Mouse (Mus musculus): ENCODE measurements around the gene Pdzd4.
A peak's percentile ranks its signal among the peaks of the same experiment; 100 is the strongest.

Gene Pdzd4

GRCm38 (mm10) chrX:73782227-73782626, 42.5 kb downstream of the Pdzd4 start:
- DNase-seq, result no peak

GRCm38 (mm10) chrX:73774802-73775483, 49.8 kb downstream of the Pdzd4 start:
- DNase-seq, result peak; percentile 9 to 52

GRCm38 (mm10) chrX:73774168-73774760, 50.5 kb downstream of the Pdzd4 start, which contains the start of gene Srpk3:
TSS of gene Srpk3 (plus strand) at chrX:73774405.
- peak in 1 of 2 experiments; percentile 10 for DNase-seq

GRCm38 (mm10) chrX:73767267-73767666, 57.5 kb downstream of the Pdzd4 start:
- DNase-seq, result peak in 1 of 2 experiments; percentile 17

- peak; percentile 81 to 83 for DNase-seq
Measured at GRCm38 (mm10) chrX:73765311-73765710, 59.5 kb downstream of the Pdzd4 start.

- no peak for DNase-seq
Measured at GRCm38 (mm10) chrX:73758611-73759290, 66.0 kb downstream of the Pdzd4 start.

- no peak for DNase-seq
Measured at GRCm38 (mm10) chrX:73756334-73757140, 68.2 kb downstream of the Pdzd4 start, which contains the start of gene Plxnb3. TSS of gene Plxnb3 (plus strand) at chrX:73757090.

GRCm38 (mm10) chrX:73748977-73749376, 75.8 kb downstream of the Pdzd4 start:
- no peak for DNase-seq

- no peak for DNase-seq
Measured at GRCm38 (mm10) chrX:73744774-73745481, 79.8 kb downstream of the Pdzd4 start.

All from kidney, postnatal 25 days (tissue).